Mouse (Mus musculus) kidney, adult 11 months (tissue): ENCODE data around the gene Taar5.

ENCODE experiments used
- DNase-seq: peaks from one replicate; pipeline ENCODE4 v3.0.0; 2022

The Taar5 gene

GRCm38 (mm10) chr10:23970656-23971165 is at the start of gene Taar5:
TSS of gene Taar5 (plus strand) at chr10:23970706.
- no peak for DNase-seq

GRCm38 (mm10) chr10:23922468-23922867 is 48.0 kb upstream of the Taar5 start:
- no peak for DNase-seq

- no peak for DNase-seq
Measured at GRCm38 (mm10) chr10:23923941-23924340, 46.6 kb upstream of the Taar5 start.

- DNase-seq: no peak
Measured at GRCm38 (mm10) chr10:23937613-23938012, 32.9 kb upstream of the Taar5 start.

- no peak for DNase-seq
Measured at GRCm38 (mm10) chr10:23938312-23938711, 32.2 kb upstream of the Taar5 start, which contains the start of gene Taar2. TSS of gene Taar2 (plus strand) at chr10:23938572.

- no peak for DNase-seq
Measured at GRCm38 (mm10) chr10:23942465-23942864, 28.0 kb upstream of the Taar5 start.

- DNase-seq: no peak
Measured at GRCm38 (mm10) chr10:23948026-23948425, 22.5 kb upstream of the Taar5 start.

GRCm38 (mm10) chr10:23949508-23950005 is 20.9 kb upstream of the Taar5 start, which contains the start of gene Taar3:
TSS of gene Taar3 (plus strand) at chr10:23949558.
- no peak for DNase-seq

- DNase-seq: no peak
Measured at GRCm38 (mm10) chr10:23951714-23952113, 18.8 kb upstream of the Taar5 start.

GRCm38 (mm10) chr10:23959071-23959470 is 11.4 kb upstream of the Taar5 start:
- DNase-seq: peak; percentile 59

- DNase-seq: no peak
Measured at GRCm38 (mm10) chr10:23960444-23960915, 10.0 kb upstream of the Taar5 start, which contains the start of gene Taar4. TSS of gene Taar4 (plus strand) at chr10:23960494.

GRCm38 (mm10) chr10:23963444-23963843 is 7.1 kb upstream of the Taar5 start:
- no peak for DNase-seq

- no peak for DNase-seq
Measured at GRCm38 (mm10) chr10:23964921-23965610, 5.4 kb upstream of the Taar5 start.

- no peak for DNase-seq
Measured at GRCm38 (mm10) chr10:23971256-23971655, 750 bp downstream of the Taar5 start.

GRCm38 (mm10) chr10:23977958-23978357 is 7.5 kb downstream of the Taar5 start:
- no peak for DNase-seq

- peak; percentile 73 for DNase-seq
Measured at GRCm38 (mm10) chr10:23978901-23979705, 8.6 kb downstream of the Taar5 start.

- no peak for DNase-seq
Measured at GRCm38 (mm10) chr10:23985546-23985945, 15.0 kb downstream of the Taar5 start, which contains the start of gene Taar6. TSS of gene Taar6 (minus strand) at chr10:23985646.

- no peak for DNase-seq
Measured at GRCm38 (mm10) chr10:23986419-23986818, 15.9 kb downstream of the Taar5 start.

GRCm38 (mm10) chr10:23993381-23993780 is 22.9 kb downstream of the Taar5 start, which contains the start of gene Taar7a:
TSS of gene Taar7a (minus strand) at chr10:23993481.
- DNase-seq: no peak

- DNase-seq: no peak
Measured at GRCm38 (mm10) chr10:23999639-24000038, 29.1 kb downstream of the Taar5 start, which contains the start of gene Taar7b. TSS of gene Taar7b (plus strand) at chr10:23999939.

GRCm38 (mm10) chr10:24006442-24006841 is 35.9 kb downstream of the Taar5 start:
- DNase-seq: no peak

GRCm38 (mm10) chr10:24007034-24007433 is 36.5 kb downstream of the Taar5 start:
- no peak for DNase-seq

- no peak for DNase-seq
Measured at GRCm38 (mm10) chr10:24008143-24008542, 37.6 kb downstream of the Taar5 start.
